Mouse (Mus musculus): Measurements from ENCODE around the gene Ranbp3.
A peak's percentile ranks its signal among the peaks of the same experiment; 100 is the strongest.

- TF ChIP-seq CTCF (conservative IDR thresholded peaks at IDR 0.05 in 1 of 2, IDR thresholded peaks at IDR 0.05 in 1 of 2; ENCODE audit: low read depth in 2 of 2, low read length in 2 of 2) (peak in 1 of 2 experiments; percentile 15; a peak in 1 of 4 replicates), USF2 (conservative IDR thresholded peaks at IDR 0.05; ENCODE audit: low read depth, low read length) (no peak), UBTF (IDR thresholded peaks at IDR 0.05; ENCODE audit: low read depth, low read length) (no peak), ZMIZ1 (IDR thresholded peaks at IDR 0.05; ENCODE audit: low read depth, low read length) (no peak), ETS1 (conservative IDR thresholded peaks at IDR 0.05; ENCODE audit: low read depth, low read length) (no peak), ZNF384 (IDR thresholded peaks at IDR 0.05; ENCODE audit: low read depth, low read length) (no peak), POLR2A (IDR thresholded peaks at IDR 0.05; ENCODE audit: low read depth, low read length) (no peak), RAD21 (IDR thresholded peaks at IDR 0.05; ENCODE audit: low read depth, low read length) (no peak), TCF12 (IDR thresholded peaks at IDR 0.05; ENCODE audit: low read depth, low read length) (no peak)
These were observed 50.5 kb downstream of the Ranbp3 start for GRCm38 (mm10) chr17:56723419-56724161.

Measured in CH12.LX (cell line).